Mouse (Mus musculus): ENCODE data around the gene Fam210b.

DNA sequence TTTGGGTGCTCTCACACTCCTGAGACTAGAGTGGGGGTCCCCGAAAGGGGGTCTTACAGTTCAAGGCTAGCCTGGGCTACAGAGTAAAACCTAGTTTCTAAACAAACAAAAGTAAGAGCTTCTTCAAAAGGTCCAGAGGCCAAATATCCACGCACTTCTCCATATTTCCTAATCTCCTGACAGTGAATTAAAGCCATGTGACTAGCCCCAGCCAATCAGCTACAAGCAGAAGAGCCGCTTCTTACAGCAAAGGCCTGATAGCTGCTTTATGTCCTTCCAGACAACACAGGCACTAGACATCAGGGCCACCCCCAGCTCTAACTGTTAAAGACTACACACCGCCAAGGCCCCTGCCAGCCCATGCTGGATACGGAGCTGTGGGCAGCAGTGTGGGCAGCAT is 43.0 kb upstream of the Fam210b start:
- no peak for TF ChIP-seq POLR2A (IDR thresholded peaks at IDR 0.05; ENCODE audit: insufficient read depth, low read depth, low read length)
- no peak for TF ChIP-seq CTCF (IDR thresholded peaks at IDR 0.05; ENCODE audit: insufficient read depth, low read depth, low read length)
